Mouse (Mus musculus) 3T3-L1 (cell line): Measurements from ENCODE around the gene Slc25a15.
A peak's percentile ranks its signal among the peaks of the same experiment; 100 is the strongest.

Experiments
- DNase-seq: peaks from one replicate; pipeline ENCODE4 v3.0.0-alpha.2; 2015; ENCODE audit warnings: low read depth, low spot score

Slc25a15 gene

GRCm38 (mm10) chr8:22398142-22398951, at the start of gene Slc25a15:
Slc25a15 (minus strand) TSS chr8:22398597.
- DNase-seq: peak; percentile 77

- DNase-seq: peak; percentile 24
Measured at GRCm38 (mm10) chr8:22411971-22412370, 13.6 kb upstream of the Slc25a15 start.

GRCm38 (mm10) chr8:22411282-22411702, 12.9 kb upstream of the Slc25a15 start, which contains the start of gene Mrps31:
Mrps31 (plus strand) TSS chr8:22411361.
- peak; percentile 95 for DNase-seq

- no peak for DNase-seq
Measured at GRCm38 (mm10) chr8:22410688-22411281, 12.4 kb upstream of the Slc25a15 start.

- DNase-seq: peak; percentile 72
Measured at GRCm38 (mm10) chr8:22405733-22406132, 7.3 kb upstream of the Slc25a15 start.

- no peak for DNase-seq
Measured at GRCm38 (mm10) chr8:22403235-22403634, 4.8 kb upstream of the Slc25a15 start.

GRCm38 (mm10) chr8:22400593-22400992, 2.2 kb upstream of the Slc25a15 start:
- no peak for DNase-seq

- peak; percentile 23 for DNase-seq
Measured at GRCm38 (mm10) chr8:22399285-22399880, 986 bp upstream of the Slc25a15 start.

GRCm38 (mm10) chr8:22397811-22398141, 621 bp downstream of the Slc25a15 start:
- DNase-seq: peak; percentile 41

- DNase-seq: no peak
Measured at GRCm38 (mm10) chr8:22395256-22395655, 3.1 kb downstream of the Slc25a15 start.

- no peak for DNase-seq
Measured at GRCm38 (mm10) chr8:22394471-22394870, 3.9 kb downstream of the Slc25a15 start.

GRCm38 (mm10) chr8:22390766-22391463, 7.5 kb downstream of the Slc25a15 start:
- no peak for DNase-seq

GRCm38 (mm10) chr8:22389874-22390273, 8.5 kb downstream of the Slc25a15 start:
- DNase-seq: no peak

GRCm38 (mm10) chr8:22385158-22385557, 13.2 kb downstream of the Slc25a15 start:
- no peak for DNase-seq

GRCm38 (mm10) chr8:22382824-22383595, 15.4 kb downstream of the Slc25a15 start:
- DNase-seq: no peak

- no peak for DNase-seq
Measured at GRCm38 (mm10) chr8:22380934-22381333, 17.5 kb downstream of the Slc25a15 start.

- peak; percentile 39 for DNase-seq
Measured at GRCm38 (mm10) chr8:22376903-22377302, 21.5 kb downstream of the Slc25a15 start.

GRCm38 (mm10) chr8:22376311-22376710, 22.1 kb downstream of the Slc25a15 start:
- DNase-seq: no peak

GRCm38 (mm10) chr8:22359882-22360281, 38.5 kb downstream of the Slc25a15 start:
- DNase-seq: no peak

- no peak for DNase-seq
Measured at GRCm38 (mm10) chr8:22359359-22359758, 39.0 kb downstream of the Slc25a15 start.

GRCm38 (mm10) chr8:22335426-22335825, 63.0 kb downstream of the Slc25a15 start:
- no peak for DNase-seq
